Mouse (Mus musculus) heart, adult 2 months (tissue): ENCODE results near the gene Msi2. TPM values are rescaled to one million over a fixed set of nuclear protein-coding genes. Genes with fewer than 3 reads are reported as not detected.

Source experiments
- DNase-seq, 2 experiments: peaks; one replicate each; pipeline ENCODE4 v3.0.0; 2021
- H3K27ac ChIP-seq: fragments of 200-600 bp; 2 replicates; pipeline ENCODE4 v1.8.1; 2022
- H3K27me3 ChIP-seq: fragments of 200-500 bp; 2 replicates; pipeline ENCODE4 v1.6.1; 2012; ENCODE audit warnings: mild to moderate bottlenecking, low read length, inconsistent platforms, mixed read lengths; ENCODE audit not compliant: control insufficient read depth, insufficient read depth
- H3K36me3 ChIP-seq: fragments of 200-500 bp; 2 replicates; pipeline ENCODE4 v1.6.1; 2012; ENCODE audit warnings: low read length, inconsistent platforms; ENCODE audit not compliant: control insufficient read depth, insufficient read depth
- H3K4me1 ChIP-seq: fragments of 200-500 bp; 2 replicates; pipeline ENCODE4 v1.6.1; 2011; ENCODE audit warnings: low read length; ENCODE audit not compliant: control insufficient read depth, insufficient read depth
- H3K4me3 ChIP-seq: fragments of 200-600 bp; 2 replicates; pipeline ENCODE4 v1.8.1; 2022
- H3K79me2 ChIP-seq: fragments of 200-500 bp; replicated peaks from 2 replicates; pipeline ENCODE4 v1.6.1; 2012; ENCODE audit warnings: mild to moderate bottlenecking, inconsistent platforms, low read length, moderate library complexity, mixed read lengths; ENCODE audit not compliant: control insufficient read depth, insufficient read depth
- H3K9ac ChIP-seq: fragments of 200-500 bp; 2 replicates; pipeline ENCODE4 v1.6.1; 2012; ENCODE audit warnings: low read depth, mild to moderate bottlenecking, control low read depth, inconsistent platforms, low read length, mixed read lengths
- CTCF ChIP-seq: fragments of 200-600 bp; IDR thresholded peaks from 2 replicates; pipeline ENCODE4 v1.8.1; 2022; ENCODE audit warnings: antibody characterized with exemption, mild to moderate bottlenecking, moderate library complexity
- EP300 ChIP-seq: fragments of 200-500 bp; IDR thresholded peaks from 2 replicates; pipeline ENCODE4 v1.6.1; 2011; ENCODE audit warnings: low read depth, low read length, control low read depth; ENCODE audit not compliant: insufficient read depth
- POLR2A ChIP-seq: fragments of 200-500 bp; IDR thresholded peaks from 2 replicates; pipeline ENCODE4 v1.6.1; 2011; ENCODE audit warnings: mild to moderate bottlenecking, low read depth, low read length, control low read depth; ENCODE audit not compliant: insufficient read depth
- WGBS: fragments of 180-500 bp; shearing (Covaris S2); methylation state at CpG from one replicate; pipeline ENCODE4 v1.1.7; 2018; 5-methylcytosine and 5-hydroxymethylcytosine counted together
- intact Hi-C: fragments of 180-260 bp; cut with DNase I; formaldehyde crosslinking; loops from one replicate; pipeline ENCODE4 v1.15.1; 2025
- polyA plus RNA-seq: library from polyadenylated mRNA; depleted of rRNA; stranded (reverse); fragments of >200 nt; gene quantifications from 2 replicates; pipeline ENCODE4 v1.2.3, GENCODE M21; 2012
- total RNA-seq, 2 experiments: library from RNA; stranded (reverse); gene quantifications; 2 replicates each; pipeline ENCODE4 v1.2.3; 2021

The Msi2 gene
- total and polyA plus RNA-seq, 3 experiments, result 42.5 to 208 (median 176) TPM

DNA sequence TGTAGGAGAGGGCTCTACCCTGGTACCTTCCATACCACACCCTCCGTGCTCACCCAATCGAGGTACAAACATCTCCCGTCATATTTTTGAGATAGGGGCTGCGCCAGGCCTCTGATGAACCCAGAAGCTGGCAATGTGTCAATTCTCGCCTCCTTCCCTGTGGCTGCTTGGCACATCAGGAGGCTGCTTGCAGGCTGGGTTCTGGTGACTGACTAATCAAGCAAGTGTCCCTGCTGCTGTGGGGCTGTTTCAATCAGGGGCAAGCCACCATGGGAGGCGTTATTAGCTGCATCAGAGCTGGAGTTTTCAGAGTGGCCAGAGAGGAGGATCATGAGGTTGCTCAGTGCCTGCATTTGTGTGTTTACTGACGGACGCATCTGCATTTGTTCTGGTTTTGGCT is 310.0 kb downstream of the Msi2 start:
- Histone ChIP-seq H3K27me3 (no peaks in the 10 kb centered on the region), H3K79me2 (no peaks in the 10 kb centered on the region), H3K36me3 (no peaks in the 10 kb centered on the region), H3K4me3 (no peak overlapping the region), H3K4me1 (peaks cover 14% of the 10 kb centered on the region), H3K27ac (no peak overlapping the region), H3K9ac (no peak overlapping the region)
- intact Hi-C loops, result no loop called here
- DNase-seq, result no peak
- TF ChIP-seq POLR2A, result no peak
- 74% methylated on average over 8 of the region's 8 CpGs for WGBS

DNA sequence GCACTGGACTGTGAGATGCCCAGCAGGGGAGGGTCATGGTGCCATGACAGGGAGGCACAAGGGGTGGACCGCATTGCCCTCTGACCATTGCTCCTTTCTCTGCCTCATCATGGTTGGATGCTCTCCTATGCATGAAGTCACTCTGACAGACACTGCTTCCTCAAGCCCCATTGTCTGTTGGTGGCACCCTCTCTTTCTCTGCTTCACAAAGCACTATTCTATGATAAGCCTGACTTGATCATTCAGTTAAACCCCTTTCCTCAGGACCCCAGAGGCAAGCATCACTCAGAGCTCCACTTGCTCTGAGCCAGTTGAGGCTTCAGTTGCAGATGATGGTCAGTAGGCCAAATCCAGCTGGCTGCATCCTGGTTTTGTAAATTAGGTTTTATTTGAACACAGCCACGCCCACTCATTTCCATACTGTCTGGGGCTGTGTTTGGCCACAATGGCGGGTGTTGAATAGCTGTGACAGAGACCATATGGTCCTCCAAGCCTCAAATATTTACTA is 311.9 kb downstream of the Msi2 start:
- Histone ChIP-seq H3K9ac (no peak overlapping the region), H3K4me3 (no peak overlapping the region), H3K27me3 (no peaks in the 10 kb centered on the region), H3K27ac (peak overlapping the region; percentile 16; the same call in 1 of the 2 replicates), H3K4me1 (peaks cover 17% of the 10 kb centered on the region), H3K79me2 (no peaks in the 10 kb centered on the region), H3K36me3 (no peaks in the 10 kb centered on the region)
- TF ChIP-seq EP300, result no peak
- TF ChIP-seq POLR2A, result no peak
- TF ChIP-seq CTCF, result no peak
- WGBS, result 74% methylated on average over 3 of the region's 3 CpGs
- intact Hi-C loops, result no loop called here
- DNase-seq, result no peak

DNA sequence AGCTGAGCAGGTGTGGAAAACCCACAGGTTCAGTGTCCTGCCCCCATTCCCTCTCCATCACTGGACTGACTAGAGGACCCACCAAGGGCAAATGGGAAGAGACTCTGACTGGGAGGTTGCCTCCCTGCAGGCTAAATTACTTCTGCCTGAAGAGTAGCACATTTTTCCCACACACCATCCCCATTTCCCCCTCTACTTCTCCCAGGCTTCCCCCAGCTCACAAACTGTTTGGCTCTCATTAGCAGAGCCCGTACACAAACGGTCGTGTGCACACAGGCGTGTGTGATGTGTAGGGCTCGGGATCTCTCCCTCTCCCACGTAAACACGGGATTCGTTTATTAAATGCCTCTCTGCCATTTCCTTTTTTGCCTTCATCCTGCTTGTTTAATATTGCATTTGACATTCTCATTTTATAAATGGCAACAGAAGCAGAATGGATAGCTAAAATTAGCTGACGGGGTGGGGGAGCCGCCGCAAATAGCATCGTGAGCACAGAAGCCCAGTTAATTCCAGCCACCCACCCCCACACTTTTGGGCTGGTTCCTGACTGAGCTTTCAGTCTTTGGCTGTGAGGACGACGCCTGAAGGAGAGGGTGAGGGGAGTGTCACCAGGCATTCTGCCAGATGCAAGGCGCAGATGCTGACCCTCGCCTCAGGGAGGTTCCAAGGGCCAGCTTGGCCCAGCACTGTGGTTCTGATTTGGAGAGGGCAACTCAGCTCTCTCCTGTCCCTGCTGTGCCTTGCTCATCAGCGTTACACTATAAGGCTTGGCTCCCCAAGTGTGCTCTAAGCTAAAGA is 313.3 kb downstream of the Msi2 start:
- no peak overlapping the region for H3K4me3 ChIP-seq
- H3K9ac ChIP-seq, result peak overlapping the region; percentile 50
- DNase-seq, result peak; percentile 68 to 83
- intact Hi-C loops, result no loop called here
- peaks cover 21% of the 10 kb centered on the region for H3K4me1 ChIP-seq
- no peaks in the 10 kb centered on the region for H3K79me2 ChIP-seq
- no peaks in the 10 kb centered on the region for H3K36me3 ChIP-seq
- no peaks in the 10 kb centered on the region for H3K27me3 ChIP-seq
- WGBS, result 24% methylated on average over 17 of the region's 17 CpGs
- peak overlapping the region; percentile 91 for H3K27ac ChIP-seq
- TF ChIP-seq EP300, result 0 out of 2 replicates have a peak, but pooled peaks have one; percentile 15
- TF ChIP-seq POLR2A, result no peak; the same call in none of the 2 replicates
- 0 out of 2 replicates have a peak, but pooled peaks have one; percentile 8 for TF ChIP-seq CTCF

DNA sequence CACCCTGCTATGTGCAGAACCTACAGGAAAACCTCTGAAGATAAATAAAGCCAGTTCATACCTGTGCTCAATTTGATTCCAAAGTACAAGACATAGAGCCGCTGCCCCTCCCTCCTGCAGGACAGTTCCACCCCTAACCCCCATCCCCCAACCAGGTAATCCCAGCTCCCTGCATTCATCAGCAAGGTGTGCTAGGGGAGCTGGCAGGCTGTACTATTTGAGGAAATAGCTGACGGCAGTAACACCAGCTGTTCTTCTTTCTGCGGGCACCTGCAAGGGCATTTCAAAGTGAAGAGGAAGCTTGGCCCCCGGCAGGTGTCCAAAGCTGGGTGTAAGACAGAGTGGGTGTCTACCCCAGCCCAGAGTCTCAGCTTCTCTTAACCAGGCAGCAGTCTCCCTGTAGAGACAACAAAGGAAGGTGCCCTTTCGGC is 314.1 kb downstream of the Msi2 start:
- H3K27ac ChIP-seq, result peak overlapping the region; percentile 91
- H3K4me3 ChIP-seq, result no peak overlapping the region
- no peaks in the 10 kb centered on the region for H3K27me3 ChIP-seq
- peaks cover 24% of the 10 kb centered on the region for H3K4me1 ChIP-seq
- no peaks in the 10 kb centered on the region for H3K79me2 ChIP-seq
- intact Hi-C loops, result no loop called here
- TF ChIP-seq CTCF (no peak), EP300 (no peak), POLR2A (no peak)
- H3K36me3 ChIP-seq, result no peaks in the 10 kb centered on the region
- no peak for DNase-seq
- 68% methylated on average over 5 of the region's 5 CpGs for WGBS
- H3K9ac ChIP-seq, result peak overlapping the region; percentile 7; the same call in 1 of the 2 replicates

DNA sequence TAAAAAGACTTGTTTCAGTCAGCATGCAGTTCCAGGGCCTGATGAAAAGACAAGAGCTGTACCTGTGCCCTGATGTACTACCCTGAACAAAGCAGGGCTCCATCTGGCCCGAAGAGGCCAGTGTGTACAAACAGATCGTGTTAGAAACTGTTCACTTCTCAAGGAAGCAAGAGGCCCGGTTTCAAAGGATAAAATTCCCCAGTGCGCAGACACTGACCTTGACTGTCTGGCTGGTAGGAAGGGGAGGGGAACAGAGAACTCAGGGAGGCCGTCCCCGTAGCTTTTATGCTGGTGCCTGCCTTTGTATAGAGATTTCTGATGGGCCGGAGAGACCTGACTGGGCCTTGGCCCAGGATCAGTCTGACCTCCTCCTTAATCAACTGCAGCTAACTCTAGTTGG is 316.0 kb downstream of the Msi2 start:
- Histone ChIP-seq H3K27ac (peak overlapping the region; percentile 50; the same call in 1 of the 2 replicates), H3K36me3 (no peaks in the 10 kb centered on the region), H3K4me1 (peaks cover 22% of the 10 kb centered on the region), H3K27me3 (no peaks in the 10 kb centered on the region), H3K79me2 (no peaks in the 10 kb centered on the region), H3K4me3 (no peak overlapping the region), H3K9ac (no peak overlapping the region)
- no peak for TF ChIP-seq POLR2A
- no peak for TF ChIP-seq EP300
- no peak for TF ChIP-seq CTCF
- DNase-seq, result no peak
- 20% methylated on average over 7 of the region's 7 CpGs for WGBS
- intact Hi-C loops, result no loop called here

GRCm38 (mm10) chr11:88401333-88401732 is 317.0 kb downstream of the Msi2 start:
- intact Hi-C loops, result no loop called here
- Histone ChIP-seq H3K27ac (no peak overlapping the region), H3K36me3 (no peaks in the 10 kb centered on the region), H3K27me3 (no peaks in the 10 kb centered on the region), H3K79me2 (no peaks in the 10 kb centered on the region), H3K4me3 (no peak overlapping the region), H3K9ac (no peak overlapping the region; the same call in 1 of the 2 replicates), H3K4me1 (peaks cover 19% of the 10 kb centered on the region)
- DNase-seq, result no peak
- WGBS, result 80% methylated on average over 6 of the region's 6 CpGs
- no peak for TF ChIP-seq POLR2A
- no peak for TF ChIP-seq CTCF
- TF ChIP-seq EP300, result no peak
